Mouse (Mus musculus) right cerebral cortex, adult 18-20 months (tissue): ENCODE measurements around the gene Uevld.
"Not testable (repeated sequence)": the region's sequence is repeated elsewhere in the genome, so short reads cannot be mapped to it uniquely, and the experiment has no call there.

Experiments
- DNase-seq: peaks from one replicate; pipeline ENCODE4 v3.0.0; 2022; ENCODE audit warnings: mixed read lengths

Gene Uevld

GRCm38 (mm10) chr7:46964070-46964469 lies 5.7 kb upstream of the Uevld start:
- no peak for DNase-seq

- peak; percentile 70 for DNase-seq
These were observed 4.7 kb upstream of the Uevld start for GRCm38 (mm10) chr7:46962806-46963618.

GRCm38 (mm10) chr7:46962132-46962531 lies 3.8 kb upstream of the Uevld start:
- no peak for DNase-seq

GRCm38 (mm10) chr7:46960991-46961390 lies 2.7 kb upstream of the Uevld start:
- no peak for DNase-seq

DNA sequence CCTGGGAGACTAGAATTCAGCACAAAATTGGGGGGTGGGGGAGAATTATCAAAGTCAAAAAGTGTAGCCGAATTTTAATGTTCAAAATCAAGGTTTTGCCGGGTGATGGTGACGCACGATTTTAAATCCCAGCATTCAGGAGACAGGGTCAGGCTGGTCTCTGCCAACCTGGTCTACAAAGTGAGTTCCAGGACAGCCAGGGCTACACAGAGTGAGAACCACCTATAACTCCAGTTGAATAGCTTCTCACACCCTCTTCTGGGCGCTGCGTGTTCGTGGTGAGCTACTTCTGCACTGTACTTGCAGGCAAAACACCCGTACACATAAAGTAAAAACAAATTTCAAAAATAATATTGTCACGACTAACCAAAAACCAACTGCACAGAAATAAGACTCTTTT lies 526 bp upstream of the Uevld start:
- DNase-seq, result no peak

GRCm38 (mm10) chr7:46935847-46936246 lies 22.5 kb downstream of the Uevld start:
- DNase-seq, result no peak

DNA sequence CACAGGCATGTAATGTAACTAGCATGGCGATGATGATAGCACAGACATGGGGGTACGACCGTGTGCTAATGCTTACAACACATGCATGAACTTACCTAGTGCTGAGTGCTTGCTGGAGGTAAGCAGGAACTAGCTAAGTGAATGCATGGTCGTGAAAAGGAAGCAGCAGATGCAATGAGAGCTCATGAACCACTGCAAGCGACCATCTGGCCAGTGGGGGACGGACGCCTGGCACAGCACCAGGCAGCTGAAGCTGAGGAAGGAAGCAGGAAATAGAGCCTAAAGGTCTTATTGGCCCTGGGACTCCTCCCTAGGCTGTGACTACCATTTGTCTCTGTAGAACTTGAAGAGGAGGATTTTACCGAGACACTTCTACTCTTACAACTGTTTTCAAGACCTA lies 23.5 kb downstream of the Uevld start:
- no peak for DNase-seq

DNA sequence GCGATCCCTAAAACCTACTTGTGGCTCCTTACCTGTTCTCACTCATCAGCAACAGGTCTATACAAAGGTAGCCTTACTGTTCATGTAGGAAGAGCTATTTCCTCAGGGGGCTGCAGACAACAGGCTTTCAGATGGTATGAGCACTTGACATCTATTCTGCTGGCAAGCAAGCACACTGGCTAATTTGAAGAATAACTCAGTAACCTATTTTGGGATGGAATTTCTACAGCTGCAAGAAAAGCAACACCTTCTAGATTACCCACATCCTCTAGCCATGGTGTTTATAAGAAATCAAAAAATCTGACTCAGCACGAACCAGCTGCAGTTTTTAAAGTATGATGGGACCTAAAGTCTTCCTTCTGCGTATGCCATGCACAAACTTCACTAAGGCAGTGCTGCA lies 27.0 kb downstream of the Uevld start:
- no peak for DNase-seq

DNA sequence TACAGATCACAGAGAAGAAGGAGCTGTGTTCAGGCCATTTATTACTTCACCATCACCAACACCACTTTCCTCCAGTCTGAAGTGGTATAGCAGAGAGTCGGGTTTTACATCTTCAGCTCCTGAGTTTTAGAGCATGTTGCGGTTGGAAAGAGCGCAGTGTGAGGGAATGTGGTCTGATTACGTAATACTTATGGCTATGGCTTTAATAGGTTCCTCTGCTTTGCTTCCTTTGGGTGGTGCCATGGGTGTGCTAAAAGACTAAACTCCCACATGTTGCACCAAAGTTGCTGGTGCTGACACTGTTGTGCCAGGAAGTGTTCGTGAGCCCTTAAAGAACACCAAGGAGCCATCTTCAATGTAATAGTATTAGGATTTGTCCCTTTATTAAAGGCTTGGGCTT lies 30.0 kb downstream of the Uevld start:
- no peak for DNase-seq

DNA sequence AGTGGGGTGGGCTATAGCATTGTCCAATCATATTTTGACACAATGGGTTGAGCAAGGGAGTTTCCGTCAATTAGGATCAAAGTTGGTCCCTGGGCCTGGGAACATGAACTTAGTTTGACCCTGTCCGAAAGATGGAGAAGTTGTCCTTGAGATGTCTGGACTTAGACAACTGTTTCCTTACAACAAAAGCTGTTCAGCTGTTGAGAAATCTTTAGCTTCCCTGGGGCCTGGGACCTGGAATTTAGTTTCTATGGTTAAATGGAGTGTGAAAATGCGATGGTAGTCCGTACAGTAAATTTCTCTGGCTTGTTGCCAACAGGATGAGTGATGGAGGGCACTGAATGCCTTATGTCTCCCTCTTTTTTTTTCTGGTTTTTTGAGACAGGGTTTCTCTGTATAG lies 36.3 kb downstream of the Uevld start:
- DNase-seq, result no peak

DNA sequence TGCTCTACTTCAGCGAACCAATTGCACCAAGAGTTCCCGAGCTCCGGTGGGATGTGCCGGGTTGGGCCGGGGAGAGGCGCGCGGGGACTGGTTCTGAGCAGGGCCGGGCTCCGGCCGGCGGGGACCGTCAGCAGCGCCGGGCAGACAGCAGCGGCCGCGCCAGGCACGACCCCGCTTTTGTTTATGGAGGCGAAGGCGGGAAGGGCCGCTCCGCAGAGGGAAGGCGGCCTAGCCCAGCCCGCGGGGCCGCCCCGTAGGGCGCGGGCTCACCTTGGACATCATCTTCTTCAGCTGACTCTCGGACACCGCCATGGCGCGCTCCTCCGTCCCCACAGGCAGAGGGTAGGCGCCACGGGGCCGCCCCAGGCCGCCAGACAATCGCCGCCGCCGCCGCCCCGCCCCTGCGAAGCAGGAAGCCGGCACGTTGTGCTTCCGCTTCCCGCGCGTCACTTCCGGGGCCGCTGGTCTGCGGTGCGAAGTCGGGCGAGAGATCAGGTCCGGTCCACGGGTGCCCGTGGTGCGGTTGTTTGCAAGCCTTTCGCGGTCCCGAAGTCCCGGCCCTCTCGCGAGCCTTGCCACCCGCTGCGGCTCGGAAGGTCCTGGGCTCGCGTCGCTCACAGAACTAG lies 38.7 kb downstream of the Uevld start, which contains the start of gene Tsg101:
Tsg101 (minus strand) TSS at position 419 of the 626 bp plus-strand sequence.
- DNase-seq, result peak; percentile 93

GRCm38 (mm10) chr7:46918678-46919371 lies 39.5 kb downstream of the Uevld start:
- DNase-seq, result no peak

- no peak for DNase-seq
These were observed 42.0 kb downstream of the Uevld start for GRCm38 (mm10) chr7:46916376-46916775.

- no peak for DNase-seq
These were observed 47.1 kb downstream of the Uevld start for GRCm38 (mm10) chr7:46911250-46911649.

DNA sequence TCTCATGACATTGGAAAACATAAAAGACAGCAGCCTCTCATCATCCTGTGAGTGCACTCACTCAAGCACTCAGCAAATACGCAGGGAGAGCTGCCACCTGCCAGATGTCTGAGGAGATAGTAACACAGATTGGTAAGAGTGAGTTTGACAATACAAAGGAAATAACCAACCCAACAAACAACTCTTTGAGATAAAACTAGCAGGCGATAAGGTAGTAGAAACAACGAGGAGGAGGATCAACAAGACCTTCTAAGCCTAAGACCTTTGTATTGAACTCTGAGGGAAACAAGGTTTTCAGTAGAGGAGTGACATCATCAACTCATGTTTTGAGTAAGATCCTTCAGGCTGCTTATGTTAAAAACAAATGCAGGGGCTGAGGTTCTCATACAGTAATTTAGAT lies 59.0 kb downstream of the Uevld start:
- no peak for DNase-seq

GRCm38 (mm10) chr7:46895511-46895910 lies 62.8 kb downstream of the Uevld start:
- DNase-seq, result no peak

DNA sequence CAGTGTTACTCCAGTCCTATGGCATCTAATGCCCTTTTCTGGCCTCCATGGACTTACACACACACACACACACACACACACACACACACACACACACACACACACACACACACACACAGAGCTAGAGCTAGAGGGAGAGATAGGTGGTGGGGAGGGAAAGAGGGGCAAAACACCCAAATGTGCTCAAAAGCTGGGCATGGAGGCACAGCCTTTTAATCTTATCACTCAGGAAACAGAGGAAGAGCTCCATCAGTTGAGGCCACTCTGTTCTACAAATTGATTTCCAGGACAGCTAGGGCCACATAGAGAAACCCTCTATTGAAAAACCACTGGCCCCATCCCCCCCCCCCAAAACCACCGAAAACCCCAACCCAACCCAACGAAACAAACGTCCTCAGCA lies 75.0 kb downstream of the Uevld start:
- no peak for DNase-seq

- not testable (repeated sequence) for DNase-seq
These were observed 76.4 kb downstream of the Uevld start for GRCm38 (mm10) chr7:46881941-46882340.

- DNase-seq, result no peak
These were observed 77.3 kb downstream of the Uevld start for GRCm38 (mm10) chr7:46880992-46881391.

DNA sequence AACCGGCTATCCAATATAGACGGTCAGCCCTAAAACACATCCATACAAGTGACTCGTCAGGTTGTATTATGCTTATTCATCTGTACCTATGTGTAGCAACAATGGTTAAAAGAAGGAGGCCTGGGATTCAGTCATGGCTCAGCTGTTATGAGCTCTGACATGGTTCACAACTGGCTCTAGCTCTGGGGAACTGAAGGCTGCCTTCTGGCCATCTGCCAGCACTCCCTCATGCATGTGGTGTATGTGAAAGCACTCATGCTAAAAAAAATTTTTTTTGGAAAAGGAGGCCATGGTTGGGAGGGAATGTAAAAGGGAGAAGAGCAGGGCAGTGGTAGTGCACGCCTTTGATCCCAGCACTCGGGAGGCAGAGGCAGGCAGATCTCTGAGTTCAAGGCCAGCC lies 78.5 kb downstream of the Uevld start:
- no peak for DNase-seq

DNA sequence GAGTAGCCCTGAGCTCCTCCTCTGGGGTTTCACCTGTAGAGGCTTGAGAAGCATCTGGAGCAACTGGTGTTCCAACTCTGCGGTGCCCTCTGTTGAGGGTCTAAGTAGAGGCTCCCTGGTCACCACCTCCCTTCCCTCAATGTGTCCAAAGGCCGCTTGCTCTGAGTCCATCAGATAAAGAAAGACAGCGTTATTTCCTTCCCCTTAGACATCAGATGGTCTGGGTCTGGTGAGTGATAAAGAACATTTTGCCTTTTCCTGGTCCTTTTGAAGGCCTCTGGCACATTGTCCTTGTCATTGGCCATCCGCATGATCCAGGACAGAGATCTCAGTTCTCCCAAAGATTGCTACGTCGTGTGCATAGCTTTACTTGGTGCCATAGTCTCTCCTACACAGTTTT lies 81.1 kb downstream of the Uevld start:
- DNase-seq, result no peak

GRCm38 (mm10) chr7:46876841-46877240 lies 81.5 kb downstream of the Uevld start:
- DNase-seq, result peak; percentile 42
